Mouse (Mus musculus) forebrain, embryonic 13.5 days (tissue): Measurements from ENCODE around the gene Etv2. TPM values are rescaled to one million over a fixed set of nuclear protein-coding genes. Genes with fewer than 3 reads are reported as not detected.
A peak's percentile ranks its signal among the peaks of the same experiment; 100 is the strongest.

ENCODE experiments used
- ATAC-seq: fragments of 200-750 bp; cut with Nextera tagmentation; 2 replicates; pipeline ENCODE4 v1.8.0; 2017
- H3K27ac ChIP-seq: fragments of 300-500 bp; sonication (generic); 2 replicates; pipeline ENCODE4 v1.5.1; 2015; ENCODE audit warnings: inconsistent platforms, mild to moderate bottlenecking, moderate library complexity
- H3K27me3 ChIP-seq: fragments of 300-500 bp; sonication (generic); 2 replicates; pipeline ENCODE4 v1.6.1; 2015; ENCODE audit warnings: mild to moderate bottlenecking, inconsistent platforms
- H3K36me3 ChIP-seq: fragments of 300-500 bp; sonication (generic); 2 replicates; pipeline ENCODE4 v1.6.1; 2015; ENCODE audit warnings: mild to moderate bottlenecking, inconsistent platforms; ENCODE audit not compliant: poor library complexity, severe bottlenecking
- H3K4me1 ChIP-seq: fragments of 300-500 bp; sonication (generic); 2 replicates; pipeline ENCODE4 v1.6.1; 2015; ENCODE audit warnings: inconsistent platforms
- H3K4me2 ChIP-seq: fragments of 300-500 bp; sonication (generic); 2 replicates; pipeline ENCODE4 v1.6.1; 2015; ENCODE audit warnings: inconsistent platforms, mild to moderate bottlenecking, moderate library complexity
- H3K4me3 ChIP-seq: fragments of 300-500 bp; sonication (generic); 2 replicates; pipeline ENCODE4 v1.5.1; 2015; ENCODE audit warnings: mild to moderate bottlenecking, inconsistent platforms
- H3K9ac ChIP-seq: fragments of 300-500 bp; sonication (generic); 2 replicates; pipeline ENCODE4 v1.6.1; 2015; ENCODE audit warnings: mild to moderate bottlenecking, inconsistent platforms
- H3K9me3 ChIP-seq: fragments of 300-500 bp; sonication (generic); replicated peaks from 2 replicates; pipeline ENCODE4 v1.6.1; 2016; ENCODE audit warnings: inconsistent platforms
- WGBS: fragments of 180-500 bp; shearing (Covaris S2); methylation state at CpG from one replicate; pipeline ENCODE4 v1.1.7; 2015; 5-methylcytosine and 5-hydroxymethylcytosine counted together
- polyA plus RNA-seq: library from polyadenylated mRNA; unstranded; fragments of >200 nt; fragmentation: Nextera tagmentation; extraction: Ambion mirVana; gene quantifications from 2 replicates; pipeline ENCODE4 v1.2.1, GENCODE M21; 2015

Gene Etv2
- polyA plus RNA-seq, 1 experiment from 2014 or later = not detected

- Histone ChIP-seq H3K9ac (no peak overlapping the region), H3K27me3 (no peaks in the 10 kb centered on the region), H3K27ac (no peak overlapping the region), H3K4me2 (no peak overlapping the region), H3K36me3 (no peaks in the 10 kb centered on the region; the same call in 1 of the 2 replicates), H3K4me3 (no peak overlapping the region), H3K4me1 (no peaks in the 10 kb centered on the region), H3K9me3 (no peaks in the 10 kb centered on the region)
- WGBS = 62% methylated on average over 7 of the region's 7 CpGs
- no peak for ATAC-seq
These were observed 25.6 kb downstream of the Etv2 start for GRCm38 (mm10) chr7:30610043-30610442.

DNA sequence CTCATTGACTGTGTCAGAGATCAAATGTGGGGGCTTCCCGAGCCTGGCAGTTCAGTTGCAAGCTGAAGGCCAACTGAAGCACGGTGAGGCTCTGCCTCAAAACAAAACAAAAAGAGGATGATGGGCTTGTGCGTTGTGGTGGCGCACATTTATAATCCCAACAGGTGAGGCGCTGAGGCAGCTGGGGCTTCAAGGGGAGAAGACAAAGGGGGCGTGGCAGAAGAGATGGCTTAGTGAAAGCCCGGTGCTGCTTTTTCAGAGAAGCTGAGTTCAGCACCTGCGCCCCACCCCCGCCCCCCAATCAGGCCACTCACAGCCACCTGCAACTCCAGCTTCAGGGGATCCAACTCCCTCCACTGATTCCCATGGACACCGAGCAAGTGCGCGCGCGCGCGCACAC, 27.2 kb downstream of the Etv2 start:
- 44% methylated on average over 16 of the region's 16 CpGs for WGBS
- Histone ChIP-seq H3K27ac (no peak overlapping the region), H3K9ac (no peak overlapping the region), H3K4me2 (no peak overlapping the region), H3K36me3 (no peaks in the 10 kb centered on the region), H3K4me1 (no peaks in the 10 kb centered on the region), H3K27me3 (no peaks in the 10 kb centered on the region), H3K4me3 (no peak overlapping the region), H3K9me3 (no peaks in the 10 kb centered on the region)
- no peak for ATAC-seq

- Histone ChIP-seq H3K36me3 (no peaks in the 10 kb centered on the region), H3K27ac (no peak overlapping the region), H3K27me3 (no peaks in the 10 kb centered on the region), H3K9ac (no peak overlapping the region), H3K4me3 (no peak overlapping the region), H3K4me2 (no peak overlapping the region), H3K4me1 (no peaks in the 10 kb centered on the region), H3K9me3 (no peaks in the 10 kb centered on the region)
- 32% methylated on average over 8 of the region's 8 CpGs for WGBS
- ATAC-seq = 0 out of 2 replicates have a peak, but pooled peaks have one; percentile 41
These were observed 27.8 kb downstream of the Etv2 start for GRCm38 (mm10) chr7:30607706-30608309.

DNA sequence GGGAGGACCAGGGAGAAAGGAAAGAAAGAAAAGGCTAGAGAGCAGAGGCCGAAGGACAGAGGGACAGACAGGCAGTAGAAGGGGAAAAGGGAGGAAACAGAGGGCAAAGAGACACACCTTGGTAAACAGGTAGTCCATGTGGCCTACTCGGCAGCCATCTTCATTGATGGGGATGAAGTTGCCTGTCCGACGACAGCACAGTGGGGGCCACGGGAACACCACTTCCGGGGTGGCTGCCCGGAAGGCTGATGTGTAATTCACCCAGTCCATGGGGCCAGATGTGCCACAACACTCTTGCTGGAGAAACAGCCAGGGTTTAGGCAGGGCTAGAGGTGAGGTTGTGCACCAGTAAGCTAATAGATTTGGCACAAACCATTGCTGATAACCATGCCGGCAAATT, 30.7 kb downstream of the Etv2 start:
- Histone ChIP-seq H3K27me3 (no peaks in the 10 kb centered on the region), H3K9me3 (no peaks in the 10 kb centered on the region), H3K4me2 (no peak overlapping the region), H3K4me1 (peaks cover 8% of the 10 kb centered on the region), H3K27ac (no peak overlapping the region), H3K36me3 (no peaks in the 10 kb centered on the region), H3K4me3 (no peak overlapping the region), H3K9ac (no peak overlapping the region)
- ATAC-seq = no peak
- 90% methylated on average over 8 of the region's 8 CpGs for WGBS

- H3K9me3 ChIP-seq = no peaks in the 10 kb centered on the region
- ATAC-seq = no peak
- no peak overlapping the region for H3K9ac ChIP-seq
- no peak overlapping the region for H3K4me2 ChIP-seq
- 66% methylated on average over 8 of the region's 8 CpGs for WGBS
- H3K27me3 ChIP-seq = no peaks in the 10 kb centered on the region
- peaks cover 12% of the 10 kb centered on the region for H3K4me1 ChIP-seq
- no peaks in the 10 kb centered on the region for H3K36me3 ChIP-seq
- no peak overlapping the region for H3K27ac ChIP-seq
- H3K4me3 ChIP-seq = no peak overlapping the region
These were observed 31.2 kb downstream of the Etv2 start for GRCm38 (mm10) chr7:30604424-30604823.

GRCm38 (mm10) chr7:30602583-30602982, 33.1 kb downstream of the Etv2 start:
- Histone ChIP-seq H3K4me1 (peaks cover 13% of the 10 kb centered on the region), H3K4me2 (no peak overlapping the region), H3K9ac (no peak overlapping the region), H3K36me3 (no peaks in the 10 kb centered on the region), H3K4me3 (no peak overlapping the region), H3K27me3 (no peaks in the 10 kb centered on the region), H3K9me3 (no peaks in the 10 kb centered on the region), H3K27ac (no peak overlapping the region)
- no peak for ATAC-seq
- 60% methylated on average over 3 of the region's 3 CpGs for WGBS

DNA sequence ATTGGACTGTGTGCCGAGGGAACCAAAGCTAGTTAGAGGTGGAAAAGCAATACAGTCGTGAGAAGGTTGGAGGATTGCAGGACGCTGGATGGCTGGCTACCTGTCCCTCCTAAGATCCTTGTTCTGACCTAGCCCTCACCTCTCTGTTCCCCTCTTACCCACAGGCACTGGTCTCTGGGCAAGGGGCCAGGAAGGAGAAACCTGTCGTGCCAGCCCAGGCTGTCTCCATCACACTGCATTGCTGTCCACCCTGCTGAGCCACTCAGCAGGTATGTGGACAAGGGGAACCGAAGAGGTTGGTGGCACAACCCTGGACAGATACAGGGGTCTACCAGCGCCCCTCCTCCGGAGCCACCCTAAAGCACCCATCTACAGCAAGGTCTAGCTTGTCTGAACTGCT, 35.0 kb downstream of the Etv2 start:
- Histone ChIP-seq H3K4me2 (peak overlapping the region; percentile 40), H3K27me3 (no peaks in the 10 kb centered on the region), H3K36me3 (no peaks in the 10 kb centered on the region), H3K9ac (peak overlapping the region; percentile 27), H3K27ac (no peak overlapping the region), H3K9me3 (no peaks in the 10 kb centered on the region), H3K4me3 (no peak overlapping the region), H3K4me1 (peaks cover 13% of the 10 kb centered on the region)
- no peak for ATAC-seq
- WGBS = 73% methylated on average over 7 of the region's 7 CpGs

DNA sequence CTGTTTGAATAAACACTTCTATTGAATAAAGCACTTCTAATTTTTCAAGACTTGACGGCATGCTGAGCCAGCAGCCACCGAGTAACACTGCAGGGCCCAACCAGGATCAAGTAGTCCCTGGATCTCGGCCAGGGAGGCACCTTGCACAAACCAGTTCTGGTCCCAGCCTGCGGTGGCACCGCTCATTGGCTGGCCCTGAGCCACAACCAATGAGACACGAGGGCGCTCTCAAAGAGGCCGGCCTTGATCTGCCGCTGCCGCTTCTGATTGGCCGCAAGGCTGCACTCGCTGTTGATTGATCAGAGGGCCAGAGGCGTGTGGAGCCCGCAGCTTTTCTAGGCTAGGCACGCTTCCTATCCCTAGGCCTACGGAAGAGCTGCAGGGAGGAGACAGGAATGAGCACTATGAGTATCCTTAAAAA, 35.7 kb downstream of the Etv2 start:
- Histone ChIP-seq H3K9ac (0 out of 2 replicates have a peak overlapping the region, but pooled peaks have one; percentile 27), H3K4me2 (peak overlapping the region; percentile 40), H3K36me3 (no peaks in the 10 kb centered on the region), H3K27ac (no peak overlapping the region; the same call in 1 of the 2 replicates), H3K9me3 (no peaks in the 10 kb centered on the region), H3K27me3 (no peaks in the 10 kb centered on the region), H3K4me1 (peaks cover 13% of the 10 kb centered on the region), H3K4me3 (peak overlapping the region; percentile 4; the same call in 1 of the 2 replicates)
- WGBS = 0% methylated on average over 16 of the region's 16 CpGs
- peak; percentile 99 for ATAC-seq

- ATAC-seq = no peak
- no peak within 1 kb of the TSS; the same call in 1 of the 2 replicates for H3K27ac ChIP-seq
- no peak within 1 kb of the TSS for H3K9ac ChIP-seq
These were observed 36.9 kb downstream of the Etv2 start, which contains the start of gene Zbtb32 for GRCm38 (mm10) chr7:30598786-30599185. TSS of gene Zbtb32 (minus strand) at chr7:30598909.

GRCm38 (mm10) chr7:30596811-30597210, 38.8 kb downstream of the Etv2 start:
- H3K9ac ChIP-seq = no peak overlapping the region
- no peak overlapping the region for H3K4me3 ChIP-seq
- no peaks in the 10 kb centered on the region for H3K36me3 ChIP-seq
- ATAC-seq = no peak
- peaks cover 13% of the 10 kb centered on the region for H3K4me1 ChIP-seq
- H3K27me3 ChIP-seq = no peaks in the 10 kb centered on the region
- H3K27ac ChIP-seq = no peak overlapping the region
- 53% methylated on average over 5 of the region's 5 CpGs for WGBS
- no peak overlapping the region for H3K4me2 ChIP-seq
- no peaks in the 10 kb centered on the region for H3K9me3 ChIP-seq

More at GRCm38 (mm10) chr7:30598786-30599185, 36.9 kb downstream of the Etv2 start, which contains the start of gene Zbtb32:
- H3K4me1 ChIP-seq = peaks cover 13% of the 10 kb centered on the region
- no peaks in the 10 kb centered on the region for H3K9me3 ChIP-seq
- peak within 1 kb of the TSS; percentile 4; the same call in 1 of the 2 replicates for H3K4me3 ChIP-seq
- no peaks in the 10 kb centered on the region for H3K36me3 ChIP-seq
- 98% methylated on average over 12 of the region's 12 CpGs for WGBS
- no peaks in the 10 kb centered on the region for H3K27me3 ChIP-seq
- peak within 1 kb of the TSS; percentile 40 for H3K4me2 ChIP-seq

DNA sequence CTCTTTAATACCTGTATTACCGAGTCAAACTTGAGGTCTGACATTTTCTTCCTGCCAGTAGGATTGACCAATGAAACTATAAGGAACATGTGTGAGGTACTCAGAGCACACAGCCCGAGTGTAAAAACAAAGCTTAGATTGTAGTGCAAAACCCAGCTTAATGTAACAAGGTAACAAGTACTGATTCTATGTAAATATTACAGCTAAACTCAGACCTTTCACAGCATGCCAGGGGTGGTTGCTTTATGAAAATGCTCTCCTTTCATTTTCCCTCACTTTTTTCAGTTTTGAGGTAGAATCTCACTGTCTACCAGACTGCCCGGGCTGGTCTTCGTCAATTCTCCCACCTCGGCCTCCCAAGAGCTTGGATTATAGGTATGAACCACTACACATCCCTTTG, 39.6 kb downstream of the Etv2 start:
- no peak for ATAC-seq
- Histone ChIP-seq H3K27me3 (no peaks in the 10 kb centered on the region), H3K36me3 (no peaks in the 10 kb centered on the region), H3K4me1 (peaks cover 13% of the 10 kb centered on the region), H3K4me3 (no peak overlapping the region), H3K4me2 (no peak overlapping the region), H3K9me3 (no peaks in the 10 kb centered on the region), H3K9ac (no peak overlapping the region), H3K27ac (no peak overlapping the region)
- 81% methylated on average over 5 of the region's 5 CpGs for WGBS

- 84% methylated on average over 3 of the region's 4 CpGs for WGBS
- no peak overlapping the region for H3K4me2 ChIP-seq
- H3K27ac ChIP-seq = no peak overlapping the region
- no peak for ATAC-seq
- no peaks in the 10 kb centered on the region for H3K36me3 ChIP-seq
- no peaks in the 10 kb centered on the region for H3K9me3 ChIP-seq
- H3K4me1 ChIP-seq = peaks cover 9% of the 10 kb centered on the region
- H3K27me3 ChIP-seq = no peaks in the 10 kb centered on the region
- no peak overlapping the region for H3K4me3 ChIP-seq
- no peak overlapping the region for H3K9ac ChIP-seq
These were observed 41.1 kb downstream of the Etv2 start for GRCm38 (mm10) chr7:30594510-30595024.
